Mouse (Mus musculus) heart, embryonic 16.5 days (tissue): ENCODE results near the gene Uts2r. TPM values are rescaled to one million over a fixed set of nuclear protein-coding genes. Genes with fewer than 3 reads are reported as not detected.
A peak's percentile ranks its signal among the peaks of the same experiment; 100 is the strongest.

Experiments
- ATAC-seq: fragments of 200-750 bp; cut with Nextera tagmentation; replicated peaks from 2 replicates; pipeline ENCODE4 v1.8.0; 2017; ENCODE audit warnings: moderate number of reproducible peaks; ENCODE audit not compliant: insufficient read depth, low FRiP score; ENCODE audit errors: extremely low read depth
- H3K27ac ChIP-seq: fragments of 300-500 bp; sonication (generic); 2 replicates; pipeline ENCODE4 v1.5.1; 2014; ENCODE audit warnings: mild to moderate bottlenecking, low read length, control low read depth, moderate library complexity
- H3K27me3 ChIP-seq: fragments of 300-500 bp; sonication (generic); 2 replicates; pipeline ENCODE4 v1.6.1; 2014; ENCODE audit warnings: low read length, mixed read lengths; ENCODE audit not compliant: control insufficient read depth, insufficient read depth
- H3K36me3 ChIP-seq: fragments of 300-500 bp; sonication (generic); 2 replicates; pipeline ENCODE4 v1.6.1; 2014; ENCODE audit not compliant: control insufficient read depth, insufficient read depth
- H3K4me1 ChIP-seq: fragments of 300-500 bp; sonication (generic); 2 replicates; pipeline ENCODE4 v1.6.1; 2014; ENCODE audit warnings: low read length, mixed read lengths; ENCODE audit not compliant: control insufficient read depth, insufficient read depth
- H3K4me2 ChIP-seq: fragments of 300-500 bp; sonication (generic); 2 replicates; pipeline ENCODE4 v1.6.1; 2014; ENCODE audit warnings: low read depth, mild to moderate bottlenecking, control low read depth, low read length
- H3K4me3 ChIP-seq: fragments of 300-500 bp; sonication (generic); 2 replicates; pipeline ENCODE4 v1.5.1; 2014; ENCODE audit warnings: mild to moderate bottlenecking, control low read depth, low read length
- H3K9ac ChIP-seq: fragments of 300-500 bp; sonication (generic); 2 replicates; pipeline ENCODE4 v1.6.1; 2014; ENCODE audit warnings: low read length, control low read depth
- H3K9me3 ChIP-seq: fragments of 300-500 bp; sonication (generic); replicated peaks from 2 replicates; pipeline ENCODE4 v1.6.1; 2016; ENCODE audit warnings: low read length; ENCODE audit not compliant: control insufficient read depth
- WGBS: fragments of 180-500 bp; shearing (Covaris S2); extraction: QIAGEN DNeasy Blood & Tissue Kit; methylation state at CpG from one replicate; pipeline ENCODE4 v1.1.7; 2014; 5-methylcytosine and 5-hydroxymethylcytosine counted together
- polyA plus RNA-seq: library from polyadenylated mRNA; unstranded; fragments of >200 nt; fragmentation: Nextera tagmentation; extraction: Ambion mirVana; gene quantifications from 2 replicates; pipeline ENCODE4 v1.2.1, GENCODE M21; 2015

Uts2r gene
- 0.24 TPM in 1 of 2 replicates, not detected in the other for polyA plus RNA-seq

DNA sequence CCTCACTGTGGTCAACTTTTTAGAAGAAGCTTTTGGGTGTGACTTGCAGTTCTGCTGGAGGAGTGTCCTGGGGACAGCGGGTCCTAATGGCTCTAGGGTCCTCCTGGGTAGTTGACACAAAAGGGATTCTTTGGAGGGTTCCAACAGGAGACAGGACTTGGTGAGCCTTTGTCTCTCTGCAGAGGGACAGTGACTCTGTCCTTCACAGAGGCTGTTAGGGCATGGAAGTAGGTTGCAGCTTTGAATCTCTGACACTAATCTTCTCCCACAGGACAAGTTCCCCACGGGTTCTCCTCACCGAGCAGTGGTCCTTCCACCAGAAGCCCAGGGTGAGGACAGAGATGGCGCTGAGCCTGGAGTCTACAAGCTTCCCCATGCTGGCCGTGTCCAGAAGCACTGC lies at the start of gene Uts2r:
Uts2r (plus strand) TSS at position 301 of the 400 bp plus-strand sequence.
- Histone ChIP-seq H3K9ac (no peak within 1 kb of the TSS), H3K9me3 (no peaks in the 10 kb centered on the region), H3K4me1 (0 out of 2 replicates have a peak, but pooled peaks cover 4% of the 10 kb centered on the region), H3K36me3 (no peaks in the 10 kb centered on the region), H3K4me3 (no peak within 1 kb of the TSS), H3K4me2 (no peak within 1 kb of the TSS), H3K27ac (no peak within 1 kb of the TSS), H3K27me3 (peaks cover 28% of the 10 kb centered on the region)
- 83% methylated on average over 5 of the region's 5 CpGs for WGBS
- ATAC-seq = no peak

- Histone ChIP-seq H3K4me1 (peaks cover 28% of the 10 kb centered on the region), H3K9me3 (no peaks in the 10 kb centered on the region), H3K27ac (no peak overlapping the region), H3K36me3 (no peaks in the 10 kb centered on the region), H3K27me3 (no peaks in the 10 kb centered on the region), H3K4me3 (no peak overlapping the region), H3K9ac (no peak overlapping the region), H3K4me2 (no peak overlapping the region)
- no peak for ATAC-seq
- WGBS = 67% methylated on average over 3 of the region's 3 CpGs
Observed at GRCm38 (mm10) chr11:121111051-121111450, 49.0 kb upstream of the Uts2r start.

DNA sequence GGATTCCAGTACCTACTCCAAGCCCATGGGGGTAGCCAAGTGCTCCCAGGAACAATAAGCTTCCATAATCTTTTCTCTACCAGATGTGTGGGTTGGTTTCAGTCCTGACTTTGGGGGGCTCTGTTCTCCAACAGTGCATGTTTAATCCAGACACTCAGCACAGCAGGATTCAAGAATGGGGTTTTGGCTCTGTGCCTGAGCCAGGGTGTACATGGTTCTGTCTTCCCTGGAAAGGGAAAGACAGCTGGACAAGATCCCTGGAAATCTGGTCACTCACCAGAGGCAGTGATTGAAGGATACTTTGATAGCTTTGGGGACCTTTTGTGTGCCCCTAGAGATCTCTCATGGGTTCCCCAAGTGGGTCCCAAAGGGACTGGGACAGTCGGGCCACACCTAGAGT lies 48.5 kb upstream of the Uts2r start:
- Histone ChIP-seq H3K4me2 (no peak overlapping the region), H3K36me3 (no peaks in the 10 kb centered on the region), H3K9ac (no peak overlapping the region), H3K27me3 (no peaks in the 10 kb centered on the region), H3K9me3 (no peaks in the 10 kb centered on the region), H3K4me3 (no peak overlapping the region), H3K4me1 (peaks cover 28% of the 10 kb centered on the region), H3K27ac (no peak overlapping the region)
- WGBS = 70% methylated on average over 1 of the region's 1 CpGs
- ATAC-seq = no peak

DNA sequence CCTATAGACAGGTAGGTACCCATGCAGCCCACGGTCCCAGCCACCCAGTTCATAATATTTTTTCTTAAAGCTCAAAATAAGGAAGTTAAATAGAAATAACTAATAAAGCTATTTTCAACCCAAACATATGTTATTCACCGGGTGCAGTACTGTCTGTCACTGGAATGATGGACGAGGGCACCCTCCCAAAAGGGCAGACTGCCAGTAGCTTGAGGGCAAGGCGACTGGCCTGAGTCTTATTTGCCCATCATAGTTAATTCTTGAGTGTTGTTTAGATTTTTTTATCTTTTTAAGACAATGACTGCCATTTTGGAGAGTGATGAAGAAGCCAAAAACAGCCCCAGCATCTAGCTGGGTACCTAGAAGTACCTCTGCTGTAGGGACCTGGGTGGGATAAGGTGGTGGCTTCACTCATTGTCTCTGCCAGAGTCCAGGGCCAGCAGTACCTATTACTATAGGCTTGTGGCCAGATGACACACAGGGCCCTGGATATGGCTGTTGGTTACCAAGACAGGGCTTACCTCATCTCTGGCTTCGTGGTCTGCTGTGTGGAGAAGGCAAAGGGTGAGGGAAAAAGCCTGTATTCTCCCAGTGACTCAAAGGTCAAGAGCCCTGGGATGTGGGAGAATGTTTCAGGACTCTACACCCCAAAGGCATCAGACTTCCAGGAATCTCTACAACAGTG lies 47.8 kb upstream of the Uts2r start:
- H3K27me3 ChIP-seq = no peaks in the 10 kb centered on the region
- no peak overlapping the region for H3K27ac ChIP-seq
- no peaks in the 10 kb centered on the region for H3K9me3 ChIP-seq
- no peak for ATAC-seq
- peaks cover 28% of the 10 kb centered on the region for H3K4me1 ChIP-seq
- WGBS = 81% methylated on average over 5 of the region's 5 CpGs
- H3K9ac ChIP-seq = no peak overlapping the region
- H3K4me2 ChIP-seq = no peak overlapping the region
- H3K4me3 ChIP-seq = no peak overlapping the region
- no peaks in the 10 kb centered on the region for H3K36me3 ChIP-seq

GRCm38 (mm10) chr11:121118106-121118505 lies 42.0 kb upstream of the Uts2r start:
- Histone ChIP-seq H3K4me1 (peaks cover 17% of the 10 kb centered on the region), H3K27ac (no peak overlapping the region), H3K4me2 (no peak overlapping the region), H3K27me3 (no peaks in the 10 kb centered on the region), H3K9ac (no peak overlapping the region), H3K4me3 (no peak overlapping the region), H3K36me3 (no peaks in the 10 kb centered on the region), H3K9me3 (no peaks in the 10 kb centered on the region)
- 90% methylated on average over 18 of the region's 18 CpGs for WGBS
- no peak for ATAC-seq

- Histone ChIP-seq H3K36me3 (no peaks in the 10 kb centered on the region), H3K4me2 (no peak within 1 kb of the TSS), H3K27ac (no peak within 1 kb of the TSS), H3K4me1 (peaks cover 17% of the 10 kb centered on the region), H3K27me3 (no peaks in the 10 kb centered on the region), H3K9me3 (no peaks in the 10 kb centered on the region), H3K9ac (no peak within 1 kb of the TSS), H3K4me3 (no peak within 1 kb of the TSS)
- ATAC-seq = no peak
- 81% methylated on average over 3 of the region's 3 CpGs for WGBS
Observed at GRCm38 (mm10) chr11:121118577-121118976, 41.5 kb upstream of the Uts2r start, which contains the start of gene Tex19.2. Gene Tex19.2, minus strand, starts transcription at chr11:121118677.

- no peak overlapping the region for H3K9ac ChIP-seq
- H3K36me3 ChIP-seq = no peaks in the 10 kb centered on the region
- WGBS = 32% methylated on average over 3 of the region's 3 CpGs
- H3K4me2 ChIP-seq = no peak overlapping the region
- H3K4me3 ChIP-seq = no peak overlapping the region
- peak overlapping the region; percentile 68; the same call in 1 of the 2 replicates for H3K27ac ChIP-seq
- H3K27me3 ChIP-seq = no peaks in the 10 kb centered on the region
- H3K9me3 ChIP-seq = no peaks in the 10 kb centered on the region
- peaks cover 21% of the 10 kb centered on the region for H3K4me1 ChIP-seq
- 0 out of 2 replicates have a peak, but pooled peaks have one; percentile 18 for ATAC-seq
Observed at GRCm38 (mm10) chr11:121121151-121121550, 38.9 kb upstream of the Uts2r start.

- no peaks in the 10 kb centered on the region for H3K9me3 ChIP-seq
- H3K36me3 ChIP-seq = no peaks in the 10 kb centered on the region
- no peak overlapping the region for H3K4me3 ChIP-seq
- no peak overlapping the region for H3K9ac ChIP-seq
- no peak for ATAC-seq
- no peaks in the 10 kb centered on the region for H3K27me3 ChIP-seq
- no peak overlapping the region for H3K4me2 ChIP-seq
- peaks cover 21% of the 10 kb centered on the region for H3K4me1 ChIP-seq
- 10% methylated on average over 2 of the region's 2 CpGs for WGBS
- peak overlapping the region; percentile 68 for H3K27ac ChIP-seq
Observed at GRCm38 (mm10) chr11:121122024-121122670, 37.9 kb upstream of the Uts2r start.

GRCm38 (mm10) chr11:121123438-121123837 lies 36.6 kb upstream of the Uts2r start:
- Histone ChIP-seq H3K36me3 (no peaks in the 10 kb centered on the region), H3K27me3 (no peaks in the 10 kb centered on the region), H3K9ac (no peak overlapping the region), H3K9me3 (no peaks in the 10 kb centered on the region), H3K4me3 (no peak overlapping the region), H3K4me1 (peaks cover 21% of the 10 kb centered on the region), H3K4me2 (no peak overlapping the region), H3K27ac (no peak overlapping the region)
- ATAC-seq = no peak
- WGBS = 89% methylated on average over 4 of the region's 4 CpGs
